Mouse (Mus musculus) myocyte (in vitro differentiated cells): ENCODE data around the gene Fstl4.

Experiments used
- E2F4 ChIP-seq: IDR thresholded peaks from one replicate; pipeline ENCODE4 v1.6.1; 2011; ENCODE audit warnings: mild to moderate bottlenecking, control low read depth, moderate library complexity; ENCODE audit not compliant: insufficient read depth
- MAX ChIP-seq: IDR thresholded peaks from one replicate; pipeline ENCODE4 v1.6.1; 2011; ENCODE audit warnings: low read depth, mild to moderate bottlenecking, control low read depth
- MYOD1 ChIP-seq, 3 experiments: IDR thresholded peaks; one replicate each; pipeline ENCODE4 v1.6.1; 2011; ENCODE audit warnings: control low read depth in 2 of 3, low read depth in 2 of 3, mild to moderate bottlenecking in 2 of 3, moderate library complexity in 1 of 3; ENCODE audit not compliant: insufficient read length in 2 of 3, control insufficient read depth in 1 of 3
- MYOG ChIP-seq, 3 experiments: IDR thresholded peaks; one replicate each; pipeline ENCODE4 v1.6.1; 2011; ENCODE audit warnings: control low read depth in 2 of 3, low read depth in 2 of 3, mild to moderate bottlenecking in 2 of 3; ENCODE audit not compliant: insufficient read length in 2 of 3, control insufficient read depth in 1 of 3, insufficient read depth in 1 of 3
- POLR2A ChIP-seq: IDR thresholded peaks from one replicate; pipeline ENCODE4 v1.6.1; 2011; ENCODE audit warnings: low read depth, mild to moderate bottlenecking, control low read depth, moderate library complexity; ENCODE audit not compliant: insufficient read length
- SRF ChIP-seq: IDR thresholded peaks from one replicate; pipeline ENCODE4 v1.6.1; 2011; ENCODE audit warnings: low read depth; ENCODE audit not compliant: control insufficient read depth, insufficient read length
- TCF12 ChIP-seq: IDR thresholded peaks from one replicate; pipeline ENCODE4 v1.6.1; 2011; ENCODE audit warnings: mild to moderate bottlenecking, control low read depth; ENCODE audit not compliant: poor library complexity, insufficient read depth, severe bottlenecking
- USF1 ChIP-seq: IDR thresholded peaks from one replicate; pipeline ENCODE4 v1.6.1; 2011; ENCODE audit warnings: low read depth, mild to moderate bottlenecking, control low read depth, moderate library complexity

DNA sequence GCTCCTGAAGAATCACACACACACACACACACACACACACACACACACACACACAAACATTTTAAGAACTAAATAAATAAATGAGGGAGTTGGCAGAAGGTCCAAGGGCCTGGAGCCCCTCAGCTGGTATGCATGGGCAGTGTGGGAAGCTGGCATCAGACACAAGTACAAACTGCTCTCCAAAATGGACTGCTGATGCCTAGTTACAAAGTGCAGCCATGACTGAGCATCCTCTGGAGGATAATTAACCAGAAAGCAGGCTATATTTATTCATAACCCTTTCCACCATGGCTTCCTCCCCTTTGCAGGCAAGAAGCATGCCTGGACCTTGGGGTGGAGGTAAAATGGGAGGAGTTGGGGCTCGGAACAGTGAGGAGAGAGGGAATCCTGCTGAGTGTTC is 356.8 kb downstream of the Fstl4 start:
- TF ChIP-seq POLR2A (no peak), USF1 (no peak), TCF12 (no peak), E2F4 (no peak), MYOD1 (IDR thresholded peaks at IDR 0.05; ENCODE audit: control insufficient read depth in 1 of 3, insufficient read length in 2 of 3, low read depth in 2 of 3) (no peak), MYOG (IDR thresholded peaks at IDR 0.05; ENCODE audit: control insufficient read depth in 1 of 3, insufficient read depth in 1 of 3, insufficient read length in 2 of 3, low read depth in 2 of 3) (no peak), SRF (no peak), MAX (no peak)
